In genomic region chr16:89695833-89696232, GRCm38 (mm10) we compare ENCODE assay signal across 10 mouse cellular contexts.
DNase-seq lines count a peak whose midpoint lies in the region; ATAC-seq and TF ChIP-seq lines count a peak whose summit lies in the region.
"Had no signal": no experiment of that assay in that cellular context is flagged by ENCODE, and none has a peak within 500 bp of the region (broad histone marks: within the 10 kb centered on the region; RNA-seq: fewer than 3 reads in every experiment).

No protein-coding gene starts in this region.

- 48% methylated on average over 4 of the region's 4 CpGs for WGBS in lung, embryonic 14.5 days
- WGBS in stomach, embryonic 15.5 days, result 49% methylated on average over 4 of the region's 4 CpGs

- H3K4me1 ChIP-seq in lung, embryonic 14.5 days (ENCODE audit: insufficient read depth), result no peaks in the 10 kb centered on the region; the same call in 1 of the 2 replicates
- 0 out of 2 replicates have a peak, but pooled peaks cover 3% of the 10 kb centered on the region for H3K4me1 ChIP-seq in stomach, embryonic 15.5 days

- H3K27me3 ChIP-seq in lung, embryonic 14.5 days (ENCODE audit: insufficient read depth, low read length), result no peaks in the 10 kb centered on the region
- no peaks in the 10 kb centered on the region for H3K27me3 ChIP-seq in stomach, embryonic 15.5 days (replicated peaks)
- H3K27me3 ChIP-seq: limb, embryonic 12.5 days had no signal

- ATAC-seq in lung, embryonic 14.5 days (ENCODE audit: insufficient read depth), result no peak
- 0 out of 2 replicates have a peak, but pooled peaks have one; percentile 22 for ATAC-seq in stomach, embryonic 15.5 days (ENCODE audit: insufficient read depth, low FRiP score, low read depth)
- no peak for ATAC-seq in cerebellum, adult (ENCODE audit: insufficient number of reproducible peaks, low FRiP score, low TSS enrichment)

- DNase-seq in lung, embryonic 14.5 days, result peak; percentile 41
- DNase-seq in lung, adult 18-20 months, result no peak
- DNase-seq in adrenal gland, postnatal 36 days, result peak; percentile 40 to 65
- DNase-seq in kidney, adult 8-10 months, result peak; percentile 6 to 17
- no peak for DNase-seq in left cerebral cortex, adult 8-10 months (ENCODE audit: low spot score in 2 of 2)
- DNase-seq: cerebellum, postnatal 36 days; thymus, adult 2 months had no signal

- H3K9me3 ChIP-seq in lung, embryonic 14.5 days (ENCODE audit: low read depth, low read length), result no peaks in the 10 kb centered on the region
- no peaks in the 10 kb centered on the region for H3K9me3 ChIP-seq in stomach, embryonic 15.5 days
- H3K9me3 ChIP-seq: limb, embryonic 12.5 days had no signal

- H3K27ac ChIP-seq in lung, embryonic 14.5 days (ENCODE audit: low read depth), result no peak overlapping the region
- H3K27ac ChIP-seq in stomach, embryonic 15.5 days, result no peak overlapping the region
- H3K27ac ChIP-seq: limb, embryonic 12.5 days had no signal

- H3K4me3 ChIP-seq in lung, embryonic 14.5 days (ENCODE audit: low read depth, low read length), result no peak overlapping the region
- H3K4me3 ChIP-seq in stomach, embryonic 15.5 days (replicated peaks), result no peak overlapping the region
- H3K4me3 ChIP-seq: limb, embryonic 12.5 days had no signal

- H3K36me3 ChIP-seq in lung, embryonic 14.5 days (ENCODE audit: insufficient read depth), result no peaks in the 10 kb centered on the region
- H3K36me3 ChIP-seq in stomach, embryonic 15.5 days, result no peaks in the 10 kb centered on the region
- H3K36me3 ChIP-seq: limb, embryonic 12.5 days had no signal

- H3K4me2 ChIP-seq in lung, embryonic 14.5 days, result no peak overlapping the region
- H3K4me2 ChIP-seq in stomach, embryonic 15.5 days, result no peak overlapping the region
- H3K4me2 ChIP-seq: limb, embryonic 12.5 days had no signal

- H3K9ac ChIP-seq in lung, embryonic 14.5 days, result no peak overlapping the region
- no peak overlapping the region for H3K9ac ChIP-seq in stomach, embryonic 15.5 days
- H3K9ac ChIP-seq: limb, embryonic 12.5 days had no signal

- no peak for TF ChIP-seq CTCF in lung, embryonic 14.5 days (IDR thresholded peaks at IDR 0.05; ENCODE audit: low read depth)

Comparison
In these comparisons a context has a peak if more than half of its experiments do, and no peak if none do; other contexts are left out.
1. DNase-seq: peak in lung, embryonic 14.5 days (single experiment), adrenal gland, postnatal 36 days (2 of 2) and kidney, adult 8-10 months (2 of 2); none in lung, adult 18-20 months (0 of 2) and left cerebral cortex, adult 8-10 months (0 of 2).